Mouse (Mus musculus) liver, embryonic 16.5 days (tissue): ENCODE results near the gene Sco1. TPM values are rescaled to one million over a fixed set of nuclear protein-coding genes. Genes with fewer than 3 reads are reported as not detected.

Experiments used
- ATAC-seq: fragments of 200-750 bp; cut with Nextera tagmentation; 2 replicates; pipeline ENCODE4 v1.8.0; 2017; ENCODE audit warnings: low read depth, mild to moderate bottlenecking, moderate number of reproducible peaks, moderate library complexity
- H3K27ac ChIP-seq: fragments of 300-500 bp; sonication (generic); 2 replicates; pipeline ENCODE4 v1.5.1; 2014; ENCODE audit warnings: mild to moderate bottlenecking, low read length
- H3K27me3 ChIP-seq: fragments of 300-500 bp; sonication (generic); 2 replicates; pipeline ENCODE4 v1.6.1; 2014; ENCODE audit warnings: low read depth, low read length, mixed read lengths; ENCODE audit not compliant: control insufficient read depth, insufficient read depth
- H3K36me3 ChIP-seq: fragments of 300-500 bp; sonication (generic); 2 replicates; pipeline ENCODE4 v1.6.1; 2014; ENCODE audit warnings: mild to moderate bottlenecking; ENCODE audit not compliant: control insufficient read depth, insufficient read depth
- H3K4me1 ChIP-seq: fragments of 300-500 bp; sonication (generic); 2 replicates; pipeline ENCODE4 v1.6.1; 2014; ENCODE audit warnings: low read depth, low read length, mixed read lengths; ENCODE audit not compliant: control insufficient read depth
- H3K4me2 ChIP-seq: fragments of 300-500 bp; sonication (generic); 2 replicates; pipeline ENCODE4 v1.6.1; 2014; ENCODE audit warnings: low read depth, low read length, mixed read lengths
- H3K4me3 ChIP-seq: fragments of 300-500 bp; sonication (generic); 2 replicates; pipeline ENCODE4 v1.5.1; 2014; ENCODE audit warnings: low read depth, mild to moderate bottlenecking, low read length
- H3K9ac ChIP-seq: fragments of 300-500 bp; sonication (generic); 2 replicates; pipeline ENCODE4 v1.6.1; 2014; ENCODE audit warnings: low read depth, low read length
- H3K9me3 ChIP-seq: fragments of 300-500 bp; sonication (generic); replicated peaks from 2 replicates; pipeline ENCODE4 v1.6.1; 2016; ENCODE audit warnings: low read length; ENCODE audit not compliant: control insufficient read depth
- WGBS: fragments of 180-500 bp; shearing (Covaris S2); extraction: QIAGEN DNeasy Blood & Tissue Kit; methylation state at CpG from one replicate; pipeline ENCODE4 v1.1.7; 2014; ENCODE audit not compliant: insufficient replicate concordance; 5-methylcytosine and 5-hydroxymethylcytosine counted together
- polyA plus RNA-seq: library from polyadenylated mRNA; unstranded; fragments of >200 nt; fragmentation: Nextera tagmentation; extraction: Ambion mirVana; gene quantifications from 2 replicates; pipeline ENCODE4 v1.2.1, GENCODE M21; 2015

Gene Sco1
- 5.0 and 5.5 TPM in 2 replicates for polyA plus RNA-seq

DNA sequence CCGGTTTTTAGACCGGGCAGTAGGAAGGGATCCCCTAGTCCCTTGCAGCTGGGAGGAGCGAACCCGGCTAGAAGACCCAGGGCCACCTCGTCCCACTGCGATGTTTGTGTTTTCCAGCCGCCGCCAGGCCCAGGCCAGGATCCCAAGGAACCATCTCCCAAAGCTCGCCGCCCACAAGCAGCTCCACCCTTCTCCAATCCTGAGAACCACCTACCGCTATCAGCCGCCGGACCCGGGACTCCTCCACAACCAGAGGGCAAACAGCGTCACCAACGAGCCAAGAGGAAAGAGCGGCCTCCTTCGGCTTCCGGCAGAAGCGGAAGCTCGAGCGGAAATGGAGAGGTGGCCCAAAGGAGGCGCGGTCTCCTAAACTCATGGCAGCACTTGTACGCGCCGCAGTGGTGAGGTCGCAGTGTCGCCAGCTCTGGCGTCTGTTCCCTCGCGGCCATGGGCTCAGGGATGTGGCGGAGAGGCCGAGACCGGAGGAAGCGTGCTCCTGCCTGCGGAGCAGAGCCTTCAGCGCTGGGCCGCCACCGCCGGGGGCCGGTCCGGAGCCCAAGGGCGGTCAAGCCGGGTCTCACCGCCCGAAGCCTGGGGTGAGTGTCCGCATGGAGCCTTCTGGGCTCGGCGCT lies at the start of gene Sco1, which contains the start of gene Adprm:
Gene Sco1 (plus strand): TSS at position 350 of the 632 bp plus-strand sequence.
Gene Adprm (minus strand): TSS at position 274 of the 632 bp plus-strand sequence.
- Histone ChIP-seq H3K27me3 (no peaks in the 10 kb centered on the region), H3K4me3 (peak within 1 kb of the TSS; percentile 94), H3K36me3 (peaks cover 7% of the 10 kb centered on the region; the same call in 1 of the 2 replicates), H3K27ac (peak within 1 kb of the TSS; percentile 76), H3K9ac (peak within 1 kb of the TSS; percentile 85), H3K4me2 (peak within 1 kb of the TSS; percentile 82), H3K9me3 (no peaks in the 10 kb centered on the region), H3K4me1 (peaks cover 12% of the 10 kb centered on the region)
- peak; percentile 96 for ATAC-seq
- WGBS: under 1% methylated on average over 50 of the region's 50 CpGs

DNA sequence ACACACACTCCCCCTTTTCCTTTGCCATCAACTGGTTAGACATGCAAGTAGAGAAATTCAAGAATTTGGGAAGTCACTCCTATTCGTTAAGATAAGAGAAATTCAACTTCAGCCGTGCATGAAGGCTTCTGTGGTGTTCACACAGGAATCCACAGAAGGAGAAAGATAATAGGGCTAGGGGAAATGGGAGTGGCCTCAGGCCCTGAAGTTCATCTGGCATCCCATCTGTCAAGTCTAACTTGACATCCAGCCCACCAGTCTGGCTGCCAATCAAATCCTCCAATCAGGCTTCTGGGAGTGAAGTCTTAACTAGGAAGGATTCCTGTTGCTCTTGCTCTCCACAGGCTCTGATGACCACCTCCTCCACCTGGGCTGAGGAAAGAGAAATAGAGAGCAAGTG lies 49.6 kb upstream of the Sco1 start:
- WGBS: 18% methylated on average over 2 of the region's 2 CpGs
- ATAC-seq: no peak
- H3K27me3 ChIP-seq: no peaks in the 10 kb centered on the region

DNA sequence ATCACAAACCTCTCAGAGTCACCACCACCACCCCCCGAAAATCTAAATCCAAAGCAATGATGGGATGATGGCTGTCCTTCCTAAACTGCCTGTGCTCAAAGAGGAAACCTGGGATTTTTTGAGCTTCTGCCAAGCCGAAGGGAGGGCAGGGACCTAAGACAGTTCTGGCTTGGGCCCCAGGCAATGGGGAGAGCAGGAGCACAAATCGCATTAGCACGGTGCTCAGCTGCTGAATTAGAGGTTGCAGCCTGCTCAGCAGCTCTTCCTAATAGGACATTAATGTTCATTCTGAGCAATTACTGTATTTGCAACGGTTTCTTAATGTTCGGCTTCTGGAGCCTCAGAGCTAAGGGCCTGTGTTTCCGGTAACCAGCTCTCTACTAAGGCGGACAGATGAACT lies 44.5 kb upstream of the Sco1 start:
- ATAC-seq: no peak
- Histone ChIP-seq H3K9ac (no peak overlapping the region), H3K9me3 (no peaks in the 10 kb centered on the region), H3K27ac (no peak overlapping the region), H3K4me3 (no peak overlapping the region), H3K36me3 (no peaks in the 10 kb centered on the region), H3K27me3 (no peaks in the 10 kb centered on the region), H3K4me2 (no peak overlapping the region), H3K4me1 (no peaks in the 10 kb centered on the region)
- WGBS: 75% methylated on average over 8 of the region's 8 CpGs

More for the DNA sequence above, 49.6 kb upstream of the Sco1 start:
- H3K4me2 ChIP-seq: no peak overlapping the region
- H3K9ac ChIP-seq: no peak overlapping the region
- no peak overlapping the region for H3K27ac ChIP-seq
- no peaks in the 10 kb centered on the region for H3K4me1 ChIP-seq
- H3K9me3 ChIP-seq: no peaks in the 10 kb centered on the region
- H3K36me3 ChIP-seq: no peaks in the 10 kb centered on the region
- H3K4me3 ChIP-seq: no peak overlapping the region

DNA sequence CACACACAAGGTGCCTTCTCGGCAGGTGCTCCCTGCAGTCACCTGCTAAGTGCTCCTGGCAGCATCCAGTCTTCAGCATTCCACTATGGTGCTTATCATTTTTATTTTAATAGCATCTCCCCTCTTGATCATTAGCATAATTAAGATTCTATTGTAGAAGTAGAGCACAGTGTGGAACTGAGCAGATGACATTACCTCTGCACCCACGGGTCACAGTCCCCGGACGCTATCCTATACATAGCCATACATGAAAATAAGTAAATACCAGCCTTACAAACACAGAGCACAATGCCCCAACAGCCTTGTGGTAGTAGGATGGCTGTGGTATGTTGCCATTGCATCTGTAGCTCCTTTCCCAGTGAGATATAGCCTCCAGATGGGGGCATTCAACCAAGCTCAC lies 43.9 kb upstream of the Sco1 start:
- ATAC-seq: no peak
- no peak overlapping the region for H3K4me3 ChIP-seq
- no peak overlapping the region for H3K9ac ChIP-seq
- H3K27ac ChIP-seq: no peak overlapping the region
- no peaks in the 10 kb centered on the region for H3K36me3 ChIP-seq
- no peak overlapping the region for H3K4me2 ChIP-seq
- no peaks in the 10 kb centered on the region for H3K27me3 ChIP-seq
- 83% methylated on average over 4 of the region's 4 CpGs for WGBS
- no peaks in the 10 kb centered on the region for H3K4me1 ChIP-seq
- no peaks in the 10 kb centered on the region for H3K9me3 ChIP-seq

DNA sequence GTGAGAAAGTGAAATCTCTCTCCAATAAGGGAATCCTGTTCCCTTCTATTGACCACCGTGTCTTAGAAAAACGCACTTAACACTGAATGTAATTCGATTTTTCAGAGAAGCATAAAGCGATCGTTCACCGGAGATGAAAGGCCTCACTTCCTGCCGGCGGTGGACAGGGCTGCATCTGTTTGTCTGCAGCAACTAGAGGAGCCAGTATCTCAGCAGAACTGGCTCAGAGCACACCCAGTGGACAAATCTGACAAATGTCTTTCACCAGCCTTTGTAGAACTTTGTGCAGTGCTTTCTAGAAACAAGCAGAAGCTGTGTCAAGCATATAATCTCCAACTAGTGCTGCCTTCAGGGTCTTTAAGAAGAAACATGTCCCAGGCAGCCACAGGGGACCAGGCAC lies 42.0 kb upstream of the Sco1 start:
- Histone ChIP-seq H3K9me3 (no peaks in the 10 kb centered on the region), H3K36me3 (no peaks in the 10 kb centered on the region), H3K9ac (no peak overlapping the region), H3K4me1 (no peaks in the 10 kb centered on the region), H3K4me2 (no peak overlapping the region), H3K4me3 (no peak overlapping the region), H3K27me3 (no peaks in the 10 kb centered on the region), H3K27ac (no peak overlapping the region)
- WGBS: 1% methylated on average over 8 of the region's 8 CpGs
- ATAC-seq: no peak

DNA sequence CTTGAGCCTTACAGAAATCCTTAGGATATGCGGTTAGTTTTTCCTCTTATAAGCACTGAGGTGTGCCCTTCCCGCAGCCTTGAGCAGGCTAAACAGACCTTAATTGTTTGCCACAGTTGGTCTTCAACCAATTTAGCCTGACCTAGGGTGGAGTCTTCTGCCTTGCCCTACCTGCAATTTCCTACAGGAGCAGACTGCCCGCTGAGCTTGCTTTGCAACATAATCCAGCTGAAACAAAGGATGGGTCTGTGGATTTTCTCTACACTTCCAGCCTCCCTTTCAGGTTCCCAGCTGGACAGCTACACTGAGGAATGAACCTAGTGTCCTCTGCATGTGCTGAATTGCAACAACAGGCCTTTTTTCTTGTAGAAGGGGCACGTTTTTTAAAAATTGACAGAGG lies 40.8 kb upstream of the Sco1 start:
- no peak for ATAC-seq
- H3K9me3 ChIP-seq: no peaks in the 10 kb centered on the region
- no peaks in the 10 kb centered on the region for H3K4me1 ChIP-seq
- no peak overlapping the region for H3K4me2 ChIP-seq
- no peak overlapping the region for H3K27ac ChIP-seq
- H3K9ac ChIP-seq: no peak overlapping the region
- no peaks in the 10 kb centered on the region for H3K27me3 ChIP-seq
- WGBS: 49% methylated on average over 4 of the region's 4 CpGs
- no peak overlapping the region for H3K4me3 ChIP-seq
- H3K36me3 ChIP-seq: no peaks in the 10 kb centered on the region

DNA sequence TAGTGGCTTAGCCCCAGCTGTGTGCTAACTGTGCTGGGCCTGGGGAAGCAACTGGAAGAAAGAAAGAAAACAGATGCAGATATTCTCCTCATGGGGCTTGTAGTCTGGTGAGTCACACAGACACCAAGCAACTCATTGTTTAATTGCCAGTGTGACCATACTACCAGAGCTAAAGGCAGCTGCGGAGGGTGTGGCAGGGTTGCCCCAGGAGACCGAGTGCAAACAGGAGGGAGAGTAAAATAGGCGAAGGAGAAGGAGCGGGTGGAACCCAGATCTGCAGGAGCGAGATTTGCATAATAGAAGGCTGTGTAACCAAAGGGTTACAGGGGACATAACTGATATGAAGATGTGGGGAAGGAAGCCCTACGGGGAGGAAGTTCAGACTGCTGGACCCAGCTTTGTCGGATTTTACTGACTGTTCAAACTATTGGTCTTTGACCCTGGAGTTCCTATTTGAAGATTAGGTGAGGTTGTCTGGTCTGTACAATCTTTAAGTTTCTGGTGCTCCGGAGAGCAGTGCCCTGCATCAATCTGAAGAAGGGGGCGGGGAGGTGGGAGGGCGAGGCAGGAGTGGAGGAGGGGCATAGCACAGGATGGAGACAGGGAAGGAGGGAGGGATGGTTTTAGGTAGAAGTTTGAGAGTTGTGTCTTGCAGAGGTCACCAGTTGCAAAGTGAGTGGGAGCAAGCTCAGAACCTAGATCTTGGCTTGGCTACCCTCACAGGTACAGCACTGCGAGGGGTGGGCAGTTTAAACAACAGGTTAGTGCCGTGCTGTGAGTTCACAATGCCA lies 34.5 kb upstream of the Sco1 start:
- no peak for ATAC-seq
- Histone ChIP-seq H3K27me3 (no peaks in the 10 kb centered on the region), H3K4me3 (no peak overlapping the region), H3K4me2 (no peak overlapping the region), H3K27ac (no peak overlapping the region), H3K9ac (no peak overlapping the region), H3K36me3 (no peaks in the 10 kb centered on the region), H3K4me1 (no peaks in the 10 kb centered on the region; the same call in 1 of the 2 replicates), H3K9me3 (no peaks in the 10 kb centered on the region)
- WGBS: 9% methylated on average over 12 of the region's 12 CpGs

DNA sequence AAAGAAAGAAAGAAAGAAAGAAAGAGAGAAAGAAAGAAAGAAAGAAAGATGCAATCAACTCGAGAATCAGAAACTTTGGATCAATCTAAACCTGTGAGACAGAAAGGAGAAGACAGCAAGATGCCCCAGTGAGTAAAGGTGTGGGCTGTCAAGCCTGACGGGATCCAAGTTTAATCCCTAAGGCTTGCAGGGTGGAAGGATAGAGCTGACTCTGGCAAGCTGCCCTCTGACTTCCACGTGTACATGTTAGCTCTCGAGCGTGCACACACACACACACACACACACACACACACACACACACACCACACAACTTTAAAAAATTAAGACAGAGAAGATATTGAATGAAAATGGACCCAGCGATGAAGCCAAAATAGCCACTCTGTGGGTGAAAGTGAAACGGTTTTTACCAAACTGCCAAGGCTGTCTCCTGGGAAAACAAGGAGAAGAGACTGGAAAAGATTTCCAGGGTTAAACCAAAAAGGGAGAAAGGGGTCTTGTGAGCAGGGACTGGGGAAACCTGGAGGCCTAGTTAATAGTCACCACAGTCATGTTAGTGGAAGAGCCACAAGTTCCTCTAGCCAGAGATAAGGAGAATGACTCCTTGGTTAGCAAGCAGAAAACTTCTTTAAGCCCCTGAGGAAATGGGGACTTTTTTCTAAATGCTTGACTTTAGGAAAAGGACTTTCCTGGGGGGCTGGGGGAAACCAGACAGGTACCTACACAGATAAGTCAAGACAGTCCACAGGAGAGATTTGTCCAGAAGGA lies 32.6 kb upstream of the Sco1 start:
- no peaks in the 10 kb centered on the region for H3K9me3 ChIP-seq
- H3K4me1 ChIP-seq: peaks cover 2% of the 10 kb centered on the region
- H3K9ac ChIP-seq: no peak overlapping the region
- H3K27ac ChIP-seq: no peak overlapping the region
- H3K27me3 ChIP-seq: no peaks in the 10 kb centered on the region
- no peaks in the 10 kb centered on the region for H3K36me3 ChIP-seq
- H3K4me2 ChIP-seq: no peak overlapping the region
- no peak for ATAC-seq
- whole genome bisulfite sequencing: 43% methylated on average over 7 of the region's 7 CpGs
- no peak overlapping the region for H3K4me3 ChIP-seq
